Mouse (Mus musculus) thymus, adult 2 months (tissue): ENCODE measurements around the gene Lrrn4cl.

ENCODE experiments used
- CTCF ChIP-seq: fragments of 200-500 bp; IDR thresholded peaks from 2 replicates; pipeline ENCODE4 v1.5.1; 2012; ENCODE audit warnings: mild to moderate bottlenecking, control low read depth, low read length, moderate library complexity, borderline replicate concordance; ENCODE audit not compliant: control insufficient read depth, poor library complexity, insufficient read depth; ENCODE audit errors: extremely low read depth
- POLR2A ChIP-seq: fragments of 200-500 bp; IDR thresholded peaks from 2 replicates; pipeline ENCODE4 v1.6.1; 2012; ENCODE audit warnings: mild to moderate bottlenecking, low read length, control low read depth, moderate library complexity; ENCODE audit not compliant: control insufficient read depth, poor library complexity, insufficient read depth; ENCODE audit errors: extremely low read depth

DNA sequence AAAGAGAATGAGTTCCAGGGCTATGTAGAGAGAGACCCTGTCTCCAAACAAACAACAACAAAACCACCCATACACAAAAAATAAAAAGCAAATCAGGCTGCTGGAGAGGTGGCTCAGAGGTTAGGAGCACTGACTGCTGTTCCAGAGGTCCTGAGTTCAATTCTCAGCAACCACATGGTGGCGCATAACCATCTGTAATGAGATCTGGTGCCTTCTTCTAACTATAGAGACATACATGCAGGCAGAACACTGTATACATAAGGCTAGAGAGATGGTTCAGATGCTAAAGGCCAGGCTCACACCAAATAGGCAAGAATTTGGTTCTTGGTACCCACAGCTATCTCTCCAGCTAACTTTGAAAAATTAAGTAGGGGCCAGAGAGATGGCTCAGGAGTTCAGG lies 8.4 kb downstream of the Lrrn4cl start:
- TF ChIP-seq CTCF, result no peak
- no peak for TF ChIP-seq POLR2A
